Mouse (Mus musculus): ENCODE data around the gene Ccdc106. TPM values are rescaled to one million over a fixed set of nuclear protein-coding genes. Genes with fewer than 3 reads are reported as not detected.
"Not testable (repeated sequence)": the region's sequence is repeated elsewhere in the genome, so short reads cannot be mapped to it uniquely, and the experiment has no call there.

Gene Ccdc106
- 0.14 and 1.1 TPM in 2 replicates for total RNA-seq (2017)

- ATAC-seq (replicated peaks; ENCODE audit: low read depth, poor library complexity, severe bottlenecking): peak; percentile 85
Observed at GRCm38 (mm10) chr7:5020000-5020681, at the start of gene Ccdc106, which contains the start of gene Zfp865. TSS of gene Ccdc106 (plus strand) at chr7:5020553. TSS of gene Zfp865 (plus strand) at chr7:5020376.

DNA sequence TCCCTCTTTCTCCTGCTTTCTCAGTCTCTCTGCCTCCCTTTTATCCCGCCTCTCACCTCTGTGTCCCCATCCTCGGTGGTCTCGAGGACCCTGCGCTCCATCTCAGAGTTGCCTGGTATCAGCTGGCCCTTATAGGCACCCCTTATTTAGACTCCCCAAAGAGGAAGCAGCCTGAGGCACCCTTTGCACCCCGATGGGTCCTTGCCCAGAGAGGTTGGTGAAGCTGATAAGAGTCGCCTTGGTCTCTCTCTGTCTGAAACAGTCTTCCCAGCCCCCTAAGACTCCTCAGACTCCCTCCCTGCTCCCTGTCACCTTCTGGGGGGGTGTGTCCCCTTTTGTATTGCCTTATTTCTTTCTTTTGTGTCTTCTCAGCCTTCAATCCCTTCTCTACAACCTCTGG, 49.3 kb upstream of the Ccdc106 start, which contains the start of gene Sbk3:
Gene Sbk3 (minus strand): TSS at position 101 of the 400 bp plus-strand sequence.
- 0 out of 2 replicates have a peak, but pooled peaks have one; percentile 30 for ATAC-seq (replicated peaks; ENCODE audit: low read depth, poor library complexity, severe bottlenecking)

DNA sequence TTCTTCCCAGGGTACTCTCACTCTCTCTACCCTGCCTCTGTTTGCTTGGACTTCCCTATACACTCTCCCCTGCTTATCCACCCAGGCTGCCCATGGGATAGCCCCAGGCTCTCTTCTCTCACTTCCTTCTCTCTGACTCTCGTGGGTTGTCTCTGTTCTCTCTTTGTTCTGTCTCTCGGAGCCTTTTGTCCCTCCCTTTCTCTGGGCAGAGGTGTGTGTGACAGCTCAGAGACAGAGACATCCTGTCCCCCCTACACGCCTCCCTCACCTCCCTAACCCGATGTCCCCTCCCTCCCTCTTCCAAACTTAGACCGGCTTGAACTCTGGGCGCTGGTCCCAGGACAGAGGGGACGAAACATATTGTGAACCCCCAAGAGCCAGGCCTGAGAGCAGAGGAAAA, 48.6 kb upstream of the Ccdc106 start:
- peak; percentile 52 for ATAC-seq (replicated peaks; ENCODE audit: low read depth, poor library complexity, severe bottlenecking)

DNA sequence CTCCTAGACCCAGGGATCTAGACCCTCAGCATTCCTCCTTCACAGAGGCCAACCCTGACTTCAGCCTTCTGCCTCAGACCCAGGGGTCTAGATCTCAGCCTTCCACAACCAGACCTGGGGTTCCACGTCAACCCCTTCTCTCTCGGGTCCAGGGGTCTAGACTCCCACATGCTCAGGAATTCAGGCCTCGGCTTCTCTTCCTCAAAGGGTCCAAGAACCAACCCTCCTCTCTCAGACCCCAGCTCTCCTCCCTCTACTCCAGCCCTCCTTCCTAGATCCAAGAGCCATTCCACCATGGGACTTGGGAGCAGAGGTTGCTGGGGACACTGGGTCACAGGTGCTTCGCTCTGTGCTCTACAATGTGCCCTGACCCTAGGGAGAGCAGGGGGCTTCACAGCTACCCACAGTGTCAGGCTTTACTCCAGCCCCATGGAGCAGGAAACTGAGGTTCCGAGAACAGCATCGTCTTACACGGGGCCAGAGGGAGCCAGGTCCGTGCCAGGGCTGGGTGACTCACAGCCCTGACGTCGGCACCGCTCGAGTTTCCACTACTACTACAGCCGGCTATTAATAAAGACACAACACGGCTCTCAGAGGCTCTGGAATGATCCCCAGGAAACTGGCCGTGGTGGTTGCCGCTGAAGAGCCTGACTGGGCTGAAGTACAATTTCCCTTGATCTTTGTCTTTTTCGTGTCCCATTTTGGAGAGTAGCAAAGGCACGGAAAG, 47.9 kb upstream of the Ccdc106 start:
- ATAC-seq (replicated peaks; ENCODE audit: low read depth, poor library complexity, severe bottlenecking): 0 out of 2 replicates have a peak, but pooled peaks have one; percentile 7

GRCm38 (mm10) chr7:4975455-4975854, 44.9 kb upstream of the Ccdc106 start:
- ATAC-seq (replicated peaks; ENCODE audit: low read depth, poor library complexity, severe bottlenecking): no peak

GRCm38 (mm10) chr7:4976832-4977231, 43.5 kb upstream of the Ccdc106 start:
- ATAC-seq (replicated peaks; ENCODE audit: low read depth, poor library complexity, severe bottlenecking): no peak

DNA sequence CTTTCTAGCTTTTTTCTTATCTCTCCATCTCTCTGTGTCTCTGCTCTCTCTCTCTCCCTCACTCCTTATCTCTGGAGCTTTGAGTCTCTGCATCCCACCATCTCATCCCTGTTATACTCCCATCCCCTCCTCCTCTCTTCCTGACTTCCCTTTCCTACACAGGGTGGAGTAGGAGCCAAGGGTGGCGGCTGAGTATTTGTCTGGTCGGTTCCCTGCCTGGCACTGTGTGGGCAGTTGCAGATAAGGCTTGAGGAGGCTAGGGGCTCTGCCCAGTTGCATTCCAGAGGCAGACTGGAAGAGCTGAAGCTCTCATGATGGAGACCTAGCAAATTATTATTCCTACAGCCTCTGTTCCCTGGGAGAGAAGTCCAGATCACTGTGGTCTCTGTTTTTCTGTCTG, 32.1 kb upstream of the Ccdc106 start:
- no peak for ATAC-seq (replicated peaks; ENCODE audit: low read depth, poor library complexity, severe bottlenecking)

GRCm38 (mm10) chr7:4993347-4993998, 26.9 kb upstream of the Ccdc106 start:
- no peak for ATAC-seq (replicated peaks; ENCODE audit: low read depth, poor library complexity, severe bottlenecking)

DNA sequence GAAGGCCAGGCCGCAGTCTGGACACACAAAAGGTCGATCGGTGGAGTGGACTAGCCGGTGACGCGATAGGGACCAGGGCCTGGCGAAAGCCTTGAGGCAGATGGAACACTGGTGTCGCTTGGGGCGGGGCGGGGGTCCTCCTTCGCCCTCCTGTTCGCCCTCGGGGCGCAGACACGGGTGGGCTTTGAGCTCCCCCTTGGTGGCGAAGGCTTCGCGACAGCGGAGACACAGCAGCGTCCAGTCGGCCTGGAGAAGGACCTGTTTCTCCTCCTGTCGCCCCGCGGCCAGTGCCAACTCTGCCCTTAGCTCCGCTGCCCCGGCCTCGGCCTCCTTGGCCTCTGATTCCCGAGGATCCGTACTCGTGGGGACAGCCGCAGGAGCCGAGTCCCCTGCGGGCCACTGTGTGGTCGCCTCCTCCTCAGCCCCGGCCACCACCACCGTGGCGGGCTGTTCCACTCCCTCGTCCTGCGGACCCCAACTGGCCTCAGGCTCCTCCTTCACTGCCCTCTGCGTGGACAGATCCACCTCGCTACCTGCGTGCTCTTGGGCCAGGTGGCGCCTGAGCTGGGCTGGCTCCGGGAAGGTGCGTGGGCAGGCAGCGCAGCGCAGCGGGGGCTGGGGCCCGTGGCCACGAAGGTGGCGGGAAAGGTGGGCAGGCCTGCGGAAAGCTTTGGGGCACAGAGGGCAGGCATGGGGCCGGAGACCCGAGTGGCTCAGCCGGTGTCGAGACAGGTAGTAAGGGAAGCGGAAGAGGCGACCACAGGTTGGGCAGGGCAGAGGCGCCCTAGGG, 26.2 kb upstream of the Ccdc106 start:
- ATAC-seq (replicated peaks; ENCODE audit: low read depth, poor library complexity, severe bottlenecking): no peak

DNA sequence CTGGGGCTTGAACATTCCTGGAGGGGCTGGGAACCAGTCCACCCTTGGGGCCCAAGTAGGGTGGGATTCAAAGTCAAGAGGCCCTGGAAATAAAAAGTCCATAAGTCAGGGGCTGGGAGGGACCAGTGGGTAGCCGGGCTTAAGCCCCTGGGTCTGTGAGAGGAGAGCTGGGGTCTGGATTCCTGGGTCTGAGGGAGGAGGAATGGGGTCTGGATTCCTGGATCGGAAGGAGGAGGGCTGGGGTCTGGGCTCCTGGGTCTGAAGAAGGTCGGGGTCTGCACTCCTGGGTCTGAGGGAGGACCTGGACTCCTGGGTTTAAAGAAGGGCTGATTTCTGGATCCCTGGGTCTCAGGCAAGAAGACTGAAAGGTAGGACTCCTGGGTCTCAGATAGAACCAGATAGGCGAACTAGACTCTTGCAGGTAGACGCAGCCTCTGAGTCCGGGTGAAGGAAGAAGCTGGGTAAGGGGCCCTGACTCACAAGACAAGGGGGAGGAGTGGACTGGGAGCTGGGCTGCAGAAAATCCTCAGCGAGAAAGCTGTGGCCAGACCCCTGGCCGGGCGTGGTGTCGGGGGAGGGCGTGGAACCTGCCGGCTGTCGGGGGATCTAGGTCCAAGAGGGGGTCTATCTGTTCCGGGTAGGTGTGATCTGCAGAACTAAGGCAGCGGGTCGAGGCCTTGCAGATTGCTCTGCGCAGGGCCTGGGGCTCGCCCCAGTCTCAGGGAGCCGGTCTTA, 24.9 kb upstream of the Ccdc106 start:
- ATAC-seq (replicated peaks; ENCODE audit: low read depth, poor library complexity, severe bottlenecking): no peak; the same call in 1 of the 2 replicates

GRCm38 (mm10) chr7:4996003-4996895, 24.1 kb upstream of the Ccdc106 start, which contains the start of gene Zfp579:
TSS of gene Zfp579 (minus strand) at chr7:4996158.
- peak; percentile 89 for ATAC-seq (replicated peaks; ENCODE audit: low read depth, poor library complexity, severe bottlenecking)

DNA sequence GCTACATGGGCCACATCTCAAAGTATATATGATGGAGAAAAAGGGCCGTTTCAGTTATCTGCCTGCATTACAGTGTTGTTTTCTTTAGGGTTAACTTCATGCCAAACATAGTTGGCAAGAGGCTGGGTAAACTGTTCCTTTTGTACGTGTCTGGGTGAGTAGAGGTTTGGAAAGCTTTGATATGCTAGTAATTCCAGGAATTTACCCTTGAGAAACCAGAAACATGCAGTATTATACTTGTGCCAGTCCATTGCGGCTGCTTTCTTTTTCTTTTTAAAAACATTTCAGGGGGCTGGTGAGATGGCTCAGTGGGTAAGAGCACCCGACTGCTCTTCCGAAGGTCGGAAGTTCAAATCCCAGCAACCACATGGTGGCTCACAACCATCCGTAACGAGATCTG, 23.4 kb upstream of the Ccdc106 start:
- no peak for ATAC-seq (replicated peaks; ENCODE audit: low read depth, poor library complexity, severe bottlenecking)

- peak; percentile 57 for ATAC-seq (replicated peaks; ENCODE audit: low read depth, poor library complexity, severe bottlenecking)
Observed at GRCm38 (mm10) chr7:4999876-5000275, 20.5 kb upstream of the Ccdc106 start.

GRCm38 (mm10) chr7:5002876-5003275, 17.5 kb upstream of the Ccdc106 start:
- ATAC-seq (replicated peaks; ENCODE audit: low read depth, poor library complexity, severe bottlenecking): not testable (repeated sequence)

DNA sequence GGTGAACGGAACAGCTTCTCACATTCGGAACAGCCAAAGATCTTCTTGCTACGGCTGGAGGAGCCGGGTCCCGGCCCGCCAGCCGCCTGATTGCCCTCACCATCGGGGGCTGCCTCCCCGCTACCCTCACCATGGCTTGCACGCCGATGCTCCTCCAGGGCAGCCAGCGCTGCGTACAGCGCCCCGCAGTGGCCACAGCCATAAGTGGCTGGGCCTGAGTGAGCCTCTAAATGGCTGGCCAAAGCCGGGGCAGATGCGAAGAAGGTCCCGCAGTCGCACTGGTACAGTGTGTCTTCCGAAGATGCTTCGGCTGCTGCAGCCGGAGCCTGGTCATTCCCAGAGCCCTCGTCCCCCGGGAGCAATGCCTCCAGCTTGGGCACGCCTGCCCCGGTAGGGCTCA, 12.1 kb upstream of the Ccdc106 start:
- ATAC-seq (replicated peaks; ENCODE audit: low read depth, poor library complexity, severe bottlenecking): no peak

DNA sequence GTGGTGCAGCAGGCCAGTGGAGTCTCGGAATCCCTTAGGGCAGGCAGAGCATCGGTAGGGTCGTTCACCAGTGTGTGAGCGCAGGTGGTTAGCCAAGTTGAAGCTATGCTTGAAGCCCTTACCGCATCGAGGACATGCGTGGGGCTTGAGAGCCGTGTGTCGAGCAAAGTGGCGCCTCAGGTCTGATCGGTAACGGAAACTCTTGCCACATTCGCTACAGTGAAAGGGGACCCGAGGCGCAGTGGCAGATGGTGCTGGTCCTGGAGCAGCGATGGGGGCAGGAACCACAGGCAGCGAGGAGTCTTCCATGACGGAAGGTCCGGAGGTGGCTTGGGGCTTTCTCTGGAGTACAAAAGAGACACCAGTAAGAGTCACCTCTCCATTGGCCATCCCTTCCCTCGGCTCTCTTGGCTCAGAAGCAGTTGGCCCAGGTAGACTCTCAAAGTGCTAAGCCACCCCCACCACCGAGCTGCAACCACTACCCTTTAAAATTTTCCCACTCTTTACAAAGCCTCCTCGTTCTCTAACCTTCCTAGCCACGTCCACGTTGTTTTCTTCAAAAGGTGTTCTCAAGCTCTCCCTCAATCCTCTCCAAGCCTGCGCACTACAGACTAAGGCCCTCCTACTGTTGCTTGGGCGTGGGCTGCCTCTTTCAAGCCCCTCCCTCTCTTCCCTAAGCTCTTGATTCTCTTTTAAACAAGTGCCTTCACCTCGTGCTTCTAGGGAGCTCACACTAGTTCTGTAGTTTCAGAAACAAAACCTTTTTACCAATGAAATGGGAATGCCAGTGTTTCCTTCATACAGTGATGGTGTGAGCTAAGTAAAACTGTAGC, 7.5 kb upstream of the Ccdc106 start:
- no peak for ATAC-seq (replicated peaks; ENCODE audit: low read depth, poor library complexity, severe bottlenecking)

Measured in common myeloid progenitor, adult 5-6 weeks (primary cell).